Mouse (Mus musculus): ENCODE results near the gene Muc2. TPM values are rescaled to one million over a fixed set of nuclear protein-coding genes. Genes with fewer than 3 reads are reported as not detected.

Gene Muc2
- polyA plus RNA-seq, 1 experiment: 0.08 TPM

DNA sequence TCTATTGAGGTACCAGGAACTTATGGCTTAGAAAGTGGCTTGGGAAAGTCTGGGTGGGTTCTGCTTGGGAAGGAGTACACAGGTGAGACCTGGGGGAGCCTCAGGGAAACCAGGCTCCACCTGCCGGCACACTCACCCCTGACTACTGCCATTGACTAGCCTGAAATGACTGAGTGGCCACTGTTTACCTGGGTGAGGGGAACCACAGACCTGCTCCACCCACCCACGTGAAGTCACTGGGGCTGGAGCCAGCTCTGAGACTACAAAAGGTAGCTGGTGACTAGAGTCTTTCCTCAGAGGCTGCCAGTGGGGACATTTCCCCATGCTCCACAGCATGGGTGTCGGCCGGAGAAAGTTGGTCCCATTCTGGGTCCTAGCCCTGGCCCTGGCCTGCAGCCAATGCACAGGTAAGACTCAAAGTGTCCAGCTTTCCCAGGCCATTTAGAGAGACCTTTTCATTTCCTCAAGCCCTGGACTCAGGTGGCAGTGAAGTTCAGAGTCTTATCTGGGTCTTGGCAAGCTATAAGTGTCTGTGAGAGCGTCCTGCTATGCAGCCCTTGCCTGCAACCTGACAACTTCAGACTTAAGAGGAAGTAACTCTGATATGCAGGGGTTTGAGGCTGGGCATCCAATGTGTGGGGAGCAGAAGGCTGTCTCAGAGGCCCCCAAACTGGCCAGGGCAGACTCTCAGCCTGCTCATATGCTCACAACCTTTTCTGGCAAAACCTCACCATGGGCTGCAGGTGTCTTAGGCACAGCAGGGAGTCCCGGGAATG, 98.7 kb downstream of the Muc2 start, which contains the start of gene Muc5ac:
Gene Muc5ac, plus strand, starts transcription at position 296 of the 776 bp plus-strand sequence.
- H3K9me3 ChIP-seq (ENCODE audit: control insufficient read depth, low read length): no peaks in the 10 kb centered on the region
- H3K4me3 ChIP-seq (replicated peaks): no peak within 1 kb of the TSS
- no peaks in the 10 kb centered on the region for H3K4me1 ChIP-seq (ENCODE audit: control insufficient read depth)
- TF ChIP-seq TAL1 (IDR thresholded peaks at IDR 0.05; ENCODE audit: low read length): no peak
- no peak for TF ChIP-seq GATA1 (IDR thresholded peaks at IDR 0.05; ENCODE audit: low read length)
- peaks cover 65% of the 10 kb centered on the region for H3K27me3 ChIP-seq (ENCODE audit: control insufficient read depth)
- no peaks in the 10 kb centered on the region for H3K36me3 ChIP-seq (ENCODE audit: control insufficient read depth)

DNA sequence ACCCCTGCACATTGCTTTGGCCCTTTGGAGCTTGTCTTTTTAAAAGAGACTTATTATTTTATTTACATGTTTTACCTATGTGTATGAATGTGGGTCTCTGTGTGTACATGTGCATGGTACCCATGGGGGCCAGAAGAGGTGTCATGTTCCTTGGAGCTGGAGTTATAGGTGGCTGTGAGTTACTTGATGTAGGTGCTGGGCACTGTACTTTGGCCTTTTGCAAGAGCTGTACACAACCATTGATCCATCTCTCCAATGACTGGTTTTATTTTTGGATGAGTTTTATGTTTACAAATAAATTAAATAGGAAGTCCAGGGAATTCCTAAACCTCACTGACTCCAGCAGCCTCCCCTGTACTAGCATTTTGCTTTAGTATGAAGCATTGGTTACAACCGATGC, 104.1 kb downstream of the Muc2 start:
- H3K27me3 ChIP-seq (ENCODE audit: control insufficient read depth): peaks cover 37% of the 10 kb centered on the region
- TF ChIP-seq GATA1 (IDR thresholded peaks at IDR 0.05; ENCODE audit: low read length) (no peak), TAL1 (IDR thresholded peaks at IDR 0.05; ENCODE audit: low read length) (no peak)
- H3K4me1 ChIP-seq (ENCODE audit: control insufficient read depth): no peaks in the 10 kb centered on the region
- H3K9me3 ChIP-seq (ENCODE audit: control insufficient read depth, low read length): peaks cover 18% of the 10 kb centered on the region
- H3K36me3 ChIP-seq (ENCODE audit: control insufficient read depth): no peaks in the 10 kb centered on the region
- no peak overlapping the region for H3K4me3 ChIP-seq (replicated peaks)

DNA sequence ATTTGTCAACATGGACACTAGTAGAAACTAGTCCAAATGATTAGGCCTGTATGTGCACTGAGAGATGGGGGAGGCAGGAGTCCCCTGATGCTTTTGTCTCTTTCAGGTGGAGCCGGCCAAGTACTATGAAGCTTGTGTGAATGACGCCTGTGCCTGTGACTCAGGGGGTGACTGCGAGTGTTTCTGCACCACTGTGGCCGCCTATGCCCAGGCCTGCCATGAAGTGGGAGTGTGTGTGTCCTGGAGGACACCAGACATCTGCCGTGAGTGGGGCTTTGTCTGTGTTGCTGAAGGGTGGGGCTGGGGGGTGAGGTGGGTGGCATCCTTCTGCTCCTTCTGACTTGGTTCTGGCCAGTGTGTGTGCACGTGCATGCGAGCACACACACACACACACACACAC, 113.1 kb downstream of the Muc2 start:
- TF ChIP-seq TAL1 (IDR thresholded peaks at IDR 0.05; ENCODE audit: low read length) (no peak), GATA1 (IDR thresholded peaks at IDR 0.05; ENCODE audit: low read length) (no peak)
- no peaks in the 10 kb centered on the region for H3K36me3 ChIP-seq (ENCODE audit: control insufficient read depth)
- H3K27me3 ChIP-seq (ENCODE audit: control insufficient read depth): peaks cover 23% of the 10 kb centered on the region
- H3K9me3 ChIP-seq (ENCODE audit: control insufficient read depth, low read length): peaks cover 4% of the 10 kb centered on the region
- no peak overlapping the region for H3K4me3 ChIP-seq (replicated peaks)
- no peaks in the 10 kb centered on the region; the same call in 1 of the 2 replicates for H3K4me1 ChIP-seq (ENCODE audit: control insufficient read depth)

Other genes with a start within 250 kb of the Muc2 start
- 5.6 and 9.3 TPM in 2 replicates for gene Pidd1, start 246.3 kb upstream of the Muc2 start, polyA plus RNA-seq (2012)
- 584 and 1,051 TPM in 2 replicates for gene Rplp2, start 243.0 kb upstream of the Muc2 start, polyA plus RNA-seq (2012)
- 3.0 and 3.4 TPM in 2 replicates for gene Pnpla2, start 235.1 kb upstream of the Muc2 start, polyA plus RNA-seq (2012)
- gene Cracr2b, start 229.2 kb upstream of the Muc2 start, polyA plus RNA-seq (2012): 0.06 and 0.12 TPM in 2 replicates
- gene Cd151, start 222.9 kb upstream of the Muc2 start, polyA plus RNA-seq (2012): 1.0 and 1.1 TPM in 2 replicates
- 15.4 and 17.1 TPM in 2 replicates for gene Polr2l, start 215.2 kb upstream of the Muc2 start, polyA plus RNA-seq (2012)
- 0.31 and 0.46 TPM in 2 replicates for gene Tspan4, start 215.1 kb upstream of the Muc2 start, polyA plus RNA-seq (2012)
- gene Chid1, start 150.5 kb upstream of the Muc2 start, polyA plus RNA-seq (2012): 1.7 and 2.6 TPM in 2 replicates
- gene Ap2a2, start 128.2 kb upstream of the Muc2 start, polyA plus RNA-seq (2012): 8.6 and 9.2 TPM in 2 replicates
- gene Muc6, start 35.0 kb upstream of the Muc2 start, polyA plus RNA-seq (2012): 0.47 and 0.57 TPM in 2 replicates
- under 0.01 TPM in 1 of 2 replicates, not detected in the other for gene Muc5ac, start 98.6 kb downstream of the Muc2 start, polyA plus RNA-seq (2012)
- not detected in 2 replicates for gene Muc5b, start 148.7 kb downstream of the Muc2 start, polyA plus RNA-seq (2012)
- gene Tollip, start 228.2 kb downstream of the Muc2 start, polyA plus RNA-seq (2012): 3.3 and 4.2 TPM in 2 replicates